ENCODE assay signal across 8 mouse cellular contexts in the genomic region with DNA sequence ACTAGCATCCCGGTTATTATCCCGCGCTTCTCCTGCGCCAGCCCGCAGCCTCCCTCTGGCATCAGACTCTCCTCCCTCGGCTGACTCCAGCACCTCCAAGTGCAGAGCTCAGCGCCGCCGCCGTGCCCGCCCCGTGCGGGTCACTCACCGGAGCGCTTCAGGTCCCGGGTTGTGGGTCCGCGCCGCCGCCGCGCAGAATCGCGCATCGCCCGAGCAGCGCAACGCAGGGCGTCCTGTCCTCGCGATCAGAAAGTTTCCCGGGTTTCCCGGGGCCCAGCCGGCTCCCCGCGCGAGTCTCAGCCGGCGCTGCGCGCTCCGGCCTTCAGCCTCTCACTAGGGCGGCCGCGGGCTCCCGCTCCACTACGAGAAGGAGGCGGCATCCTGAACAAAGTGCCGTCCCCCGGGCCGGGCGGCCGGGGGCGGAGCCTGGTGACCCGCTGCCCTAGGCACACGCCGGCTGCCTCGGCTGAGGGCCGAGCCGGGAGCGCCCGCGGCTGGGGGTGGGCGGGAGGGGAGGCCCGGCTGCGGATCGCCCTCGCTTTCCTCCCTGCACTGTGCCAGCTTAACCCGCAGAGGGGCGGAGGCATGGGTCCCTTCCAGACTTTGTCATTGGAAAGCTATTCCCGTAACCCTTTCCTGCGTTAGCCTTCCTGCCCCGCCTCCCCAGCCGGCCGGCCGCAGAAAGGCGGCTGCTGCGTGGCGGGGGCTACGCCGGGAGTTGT. TPM values are rescaled to one million over a fixed set of nuclear protein-coding genes. Genes with fewer than 3 reads are reported as not detected.
DNase-seq lines count a peak whose midpoint lies in the region; ATAC-seq lines count a peak whose summit lies in the region.

No protein-coding gene starts in this region.

- peak overlapping the region; percentile 82 for H3K4me2 ChIP-seq in liver, embryonic 15.5 days
- H3K4me2 ChIP-seq in neural tube, embryonic 11.5 days (ENCODE audit: low read depth): peak overlapping the region; percentile 98

- 0 out of 2 replicates have a peak overlapping the region, but pooled peaks have one; percentile 45 for H3K27ac ChIP-seq in liver, embryonic 15.5 days (replicated peaks)
- peak overlapping the region; percentile 81 for H3K27ac ChIP-seq in neural tube, embryonic 11.5 days (ENCODE audit: low read depth, low read length)

- peak overlapping the region; percentile 60 for H3K4me3 ChIP-seq in liver, embryonic 15.5 days (replicated peaks)
- peak overlapping the region; percentile 65 for H3K4me3 ChIP-seq in neural tube, embryonic 11.5 days (ENCODE audit: low read depth, low read length)

- peaks cover 34% of the 10 kb centered on the region for H3K4me1 ChIP-seq in liver, embryonic 15.5 days (replicated peaks)
- H3K4me1 ChIP-seq in neural tube, embryonic 11.5 days (ENCODE audit: control insufficient read depth, insufficient read depth, low read length): peaks cover 12% of the 10 kb centered on the region

- DNase-seq in spleen, adult 18-20 months: peak; percentile 37 to 54
- DNase-seq in spleen, adult 12 weeks (ENCODE audit: low spot score): no peak
- DNase-seq in cerebellum, postnatal 25 days: peak; percentile 69 to 74
- DNase-seq in gastrocnemius, postnatal 25 days: peak; percentile 85
- DNase-seq in induced T-regulatory cell, adult 2 months (ENCODE audit: low read depth): peak; percentile 42
- DNase-seq in neural tube, embryonic 11.5 days (ENCODE audit: low spot score): peak; percentile 86
- DNase-seq in urinary bladder, postnatal 25 days (ENCODE audit: low spot score): peak; percentile 75

- H3K9me3 ChIP-seq in liver, embryonic 15.5 days (replicated peaks): no peaks in the 10 kb centered on the region
- no peaks in the 10 kb centered on the region for H3K9me3 ChIP-seq in neural tube, embryonic 11.5 days (ENCODE audit: control insufficient read depth, low read length)

- peak; percentile 72 for ATAC-seq in liver, embryonic 15.5 days (ENCODE audit: insufficient read depth)
- ATAC-seq in neural tube, embryonic 11.5 days (ENCODE audit: insufficient read depth, low FRiP score, low TSS enrichment): peak; percentile 91

- H3K9ac ChIP-seq in liver, embryonic 15.5 days: peak overlapping the region; percentile 40; the same call in 1 of the 2 replicates
- peak overlapping the region; percentile 80 for H3K9ac ChIP-seq in neural tube, embryonic 11.5 days (ENCODE audit: low read length)

- H3K36me3 ChIP-seq in liver, embryonic 15.5 days (replicated peaks): no peaks in the 10 kb centered on the region
- no peaks in the 10 kb centered on the region for H3K36me3 ChIP-seq in neural tube, embryonic 11.5 days (ENCODE audit: control insufficient read depth, insufficient read depth, low read length)

- WGBS in liver, embryonic 15.5 days (ENCODE audit: insufficient replicate concordance): under 1% methylated on average over 73 of the region's 81 CpGs
- WGBS in neural tube, embryonic 11.5 days: under 1% methylated on average over 70 of the region's 81 CpGs

- H3K27me3 ChIP-seq in liver, embryonic 15.5 days: peaks cover 69% of the 10 kb centered on the region
- peaks cover 9% of the 10 kb centered on the region; the same call in 1 of the 2 replicates for H3K27me3 ChIP-seq in neural tube, embryonic 11.5 days (ENCODE audit: control insufficient read depth, insufficient read depth, low read length)

RNA-seq across cellular contexts. Expression of a gene that starts 31.9 kb away (rescaled TPM):
- 10 to 100 TPM; 24.8 to 41.1 TPM for total RNA-seq in gastrocnemius, postnatal 25 days (2021)
- polyA plus RNA-seq in liver, embryonic 15.5 days (2015; fragmentation: Nextera tagmentation; extraction: Ambion mirVana): 32.7 and 33.8 TPM in 2 replicates
- 47.5 and 51.1 TPM in 2 replicates for polyA plus RNA-seq in neural tube, embryonic 11.5 days (2014; fragmentation: Nextera tagmentation; extraction: Ambion mirVana)
